Mouse (Mus musculus): Measurements from ENCODE around the gene Tmem252. TPM values are rescaled to one million over a fixed set of nuclear protein-coding genes. Genes with fewer than 3 reads are reported as not detected.
"Not testable (repeated sequence)": the region's sequence is repeated elsewhere in the genome, so short reads cannot be mapped to it uniquely, and the experiment has no call there.

The Tmem252 gene
- polyA plus RNA-seq, 1 experiment from 2014 or later: 0.97 TPM

DNA sequence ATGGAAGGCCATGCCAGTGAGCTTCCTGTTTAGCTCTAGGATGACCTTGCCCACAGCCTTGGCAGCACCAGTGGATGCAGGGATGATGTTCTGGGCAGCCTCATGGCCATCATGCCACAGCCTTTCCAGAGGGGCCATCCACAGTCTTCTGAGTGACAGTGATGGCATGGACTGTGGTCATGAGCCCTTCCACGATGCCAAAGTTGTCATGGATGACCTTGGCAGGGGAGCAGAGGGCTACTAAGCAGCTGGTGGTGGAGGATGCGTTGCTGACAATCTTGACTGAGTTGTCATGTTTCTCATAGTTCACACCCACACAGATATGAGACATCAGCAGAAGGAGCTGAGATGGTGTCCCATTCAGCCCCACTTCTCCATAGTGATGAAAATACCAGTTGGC is 18.9 kb downstream of the Tmem252 start:
- Histone ChIP-seq H3K9ac (ENCODE audit: low read length) (no peak overlapping the region), H3K27me3 (replicated peaks; ENCODE audit: control insufficient read depth, insufficient read depth, low read length) (no peaks in the 10 kb centered on the region), H3K4me2 (ENCODE audit: low read length) (no peak overlapping the region), H3K4me1 (ENCODE audit: control insufficient read depth, insufficient read depth, low read length) (no peaks in the 10 kb centered on the region), H3K36me3 (ENCODE audit: control insufficient read depth, insufficient read depth, low read length) (no peaks in the 10 kb centered on the region), H3K4me3 (ENCODE audit: low read depth, low read length) (no peak overlapping the region), H3K27ac (ENCODE audit: low read depth, low read length) (no peak overlapping the region), H3K9me3 (replicated peaks; ENCODE audit: control insufficient read depth, low read length) (no peaks in the 10 kb centered on the region)
- ATAC-seq (no peak), DNase-seq (ENCODE audit: low spot score) (no peak)
- WGBS: 87% methylated on average over 2 of the region's 2 CpGs

DNA sequence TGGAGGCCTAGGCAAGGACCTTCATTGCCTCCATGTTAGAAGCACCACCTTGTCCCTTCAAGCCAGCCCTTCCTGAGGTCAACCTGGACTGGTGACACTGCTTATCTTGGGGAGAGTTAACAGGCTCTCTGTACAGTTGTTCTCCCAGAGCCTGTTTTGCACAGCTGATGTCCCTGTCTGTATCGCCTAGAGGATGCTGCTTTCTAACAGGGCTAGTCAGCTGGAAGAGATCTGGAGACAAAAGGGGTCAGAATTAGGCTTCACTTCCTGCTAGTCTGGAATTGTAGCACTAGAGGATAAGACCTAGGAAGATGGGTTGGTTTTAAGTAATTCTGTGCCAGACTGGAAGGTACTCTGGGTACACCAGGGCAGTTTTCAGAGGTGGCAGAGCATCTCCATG is 24.1 kb downstream of the Tmem252 start:
- WGBS: 17% methylated on average over 1 of the region's 1 CpGs
- Histone ChIP-seq H3K4me2 (ENCODE audit: low read length) (no peak overlapping the region), H3K36me3 (ENCODE audit: control insufficient read depth, insufficient read depth, low read length) (no peaks in the 10 kb centered on the region), H3K9ac (ENCODE audit: low read length) (no peak overlapping the region), H3K9me3 (replicated peaks; ENCODE audit: control insufficient read depth, low read length) (no peaks in the 10 kb centered on the region), H3K27ac (ENCODE audit: low read depth, low read length) (no peak overlapping the region), H3K4me3 (ENCODE audit: low read depth, low read length) (no peak overlapping the region), H3K4me1 (ENCODE audit: control insufficient read depth, insufficient read depth, low read length) (no peaks in the 10 kb centered on the region), H3K27me3 (replicated peaks; ENCODE audit: control insufficient read depth, insufficient read depth, low read length) (no peaks in the 10 kb centered on the region)
- no peak for ATAC-seq
- DNase-seq (ENCODE audit: low spot score): no peak

DNA sequence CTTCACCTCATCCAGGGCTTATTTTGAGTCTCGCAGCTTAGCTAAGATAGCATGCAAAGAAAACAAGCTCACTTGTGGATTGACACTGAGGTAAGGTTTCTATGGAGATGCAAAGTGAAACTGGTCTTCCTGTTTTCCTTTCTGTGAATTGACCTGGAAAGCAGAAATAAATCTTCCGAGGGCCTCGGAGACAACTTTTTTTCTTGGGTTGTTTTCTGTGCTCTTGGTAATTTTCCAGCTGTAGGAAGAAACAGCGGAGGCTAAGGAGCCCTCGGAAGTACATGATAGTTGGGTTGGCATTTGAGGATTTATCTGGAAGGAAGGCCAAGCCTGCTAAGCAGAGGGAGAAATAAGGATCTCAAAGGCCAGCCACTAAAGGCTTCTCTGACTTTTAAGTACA is 24.8 kb downstream of the Tmem252 start:
- no peaks in the 10 kb centered on the region for H3K9me3 ChIP-seq (replicated peaks; ENCODE audit: control insufficient read depth, low read length)
- H3K27ac ChIP-seq (ENCODE audit: low read depth, low read length): no peak overlapping the region
- no peaks in the 10 kb centered on the region for H3K4me1 ChIP-seq (ENCODE audit: control insufficient read depth, insufficient read depth, low read length)
- H3K36me3 ChIP-seq (ENCODE audit: control insufficient read depth, insufficient read depth, low read length): no peaks in the 10 kb centered on the region
- H3K4me3 ChIP-seq (ENCODE audit: low read depth, low read length): no peak overlapping the region
- no peak for ATAC-seq
- no peak for DNase-seq (ENCODE audit: low spot score)
- 81% methylated on average over 5 of the region's 5 CpGs for WGBS
- no peak overlapping the region for H3K9ac ChIP-seq (ENCODE audit: low read length)
- no peaks in the 10 kb centered on the region for H3K27me3 ChIP-seq (replicated peaks; ENCODE audit: control insufficient read depth, insufficient read depth, low read length)
- no peak overlapping the region for H3K4me2 ChIP-seq (ENCODE audit: low read length)

DNA sequence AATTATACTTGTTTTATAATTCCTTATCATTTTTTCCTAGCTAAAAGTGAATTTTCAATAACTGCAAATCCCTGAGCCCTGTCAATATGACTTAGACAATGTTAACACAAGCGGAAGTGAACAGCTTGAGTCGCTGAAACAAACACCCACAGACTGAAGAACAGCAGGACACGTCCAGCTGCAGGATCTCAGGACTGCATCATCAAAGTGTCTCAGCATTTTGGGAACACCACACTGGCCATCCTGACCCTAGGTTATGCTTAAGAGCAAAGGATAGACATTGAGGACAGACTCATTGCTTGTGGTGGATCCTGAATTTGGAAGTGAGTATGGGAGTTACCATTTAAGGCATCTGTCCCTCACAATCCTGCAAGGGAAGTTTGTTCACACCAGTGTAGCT is 25.4 kb downstream of the Tmem252 start:
- WGBS: 88% methylated on average over 3 of the region's 3 CpGs
- H3K9ac ChIP-seq (ENCODE audit: low read length): no peak overlapping the region
- no peak for ATAC-seq

DNA sequence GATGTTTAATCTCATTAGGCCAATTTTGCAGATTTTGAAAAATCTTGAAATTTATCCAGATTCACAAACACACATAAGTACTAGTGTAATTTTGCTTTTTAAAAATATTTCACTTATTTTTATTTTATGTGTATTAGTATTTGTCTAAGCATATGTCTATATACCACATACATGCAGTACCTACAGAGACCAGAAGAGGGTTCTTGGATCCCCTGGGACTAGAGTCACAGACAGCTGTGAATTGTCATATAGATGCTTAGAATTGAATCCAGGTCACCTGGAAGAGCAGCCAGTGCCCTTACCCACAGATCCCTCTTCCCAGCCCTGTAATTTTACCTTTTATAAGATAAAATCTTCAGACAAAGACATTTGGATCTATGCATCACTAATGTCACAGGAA is 26.1 kb downstream of the Tmem252 start:
- Histone ChIP-seq H3K27me3 (replicated peaks; ENCODE audit: control insufficient read depth, insufficient read depth, low read length) (no peaks in the 10 kb centered on the region), H3K4me1 (ENCODE audit: control insufficient read depth, insufficient read depth, low read length) (no peaks in the 10 kb centered on the region), H3K36me3 (ENCODE audit: control insufficient read depth, insufficient read depth, low read length) (no peaks in the 10 kb centered on the region), H3K9me3 (replicated peaks; ENCODE audit: control insufficient read depth, low read length) (no peaks in the 10 kb centered on the region), H3K4me3 (ENCODE audit: low read depth, low read length) (no peak overlapping the region), H3K4me2 (ENCODE audit: low read length) (no peak overlapping the region), H3K9ac (ENCODE audit: low read length) (no peak overlapping the region), H3K27ac (ENCODE audit: low read depth, low read length) (no peak overlapping the region)
- ATAC-seq (no peak), DNase-seq (ENCODE audit: low spot score) (peak; percentile 24)

More for the DNA sequence above, 25.4 kb downstream of the Tmem252 start:
- no peak overlapping the region for H3K27ac ChIP-seq (ENCODE audit: low read depth, low read length)
- H3K4me1 ChIP-seq (ENCODE audit: control insufficient read depth, insufficient read depth, low read length): no peaks in the 10 kb centered on the region
- no peaks in the 10 kb centered on the region for H3K27me3 ChIP-seq (replicated peaks; ENCODE audit: control insufficient read depth, insufficient read depth, low read length)
- no peak overlapping the region for H3K4me2 ChIP-seq (ENCODE audit: low read length)
- no peak overlapping the region for H3K4me3 ChIP-seq (ENCODE audit: low read depth, low read length)
- H3K36me3 ChIP-seq (ENCODE audit: control insufficient read depth, insufficient read depth, low read length): no peaks in the 10 kb centered on the region
- no peak for DNase-seq (ENCODE audit: low spot score)
- no peaks in the 10 kb centered on the region for H3K9me3 ChIP-seq (replicated peaks; ENCODE audit: control insufficient read depth, low read length)

DNA sequence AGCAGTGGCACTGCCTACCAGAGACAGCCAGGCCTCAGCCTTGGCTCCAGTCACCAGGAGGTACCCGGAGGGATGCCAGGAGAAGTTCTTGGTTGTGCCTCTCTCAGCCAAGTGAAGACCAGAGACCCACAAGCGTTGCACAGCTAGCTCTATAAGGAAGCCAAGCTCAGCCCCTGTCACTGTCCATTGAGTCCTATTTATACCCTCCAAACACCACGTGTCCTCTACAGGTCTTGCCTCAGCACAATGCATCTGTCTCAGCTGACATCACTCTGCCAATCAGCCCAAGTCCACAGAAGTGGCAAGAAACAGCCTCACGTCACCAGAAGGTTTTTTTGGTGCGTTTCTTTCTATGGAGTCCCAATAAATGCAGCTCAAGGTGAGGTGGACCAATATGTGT is 26.9 kb downstream of the Tmem252 start:
- no peaks in the 10 kb centered on the region for H3K36me3 ChIP-seq (ENCODE audit: control insufficient read depth, insufficient read depth, low read length)
- no peak overlapping the region for H3K4me3 ChIP-seq (ENCODE audit: low read depth, low read length)
- H3K4me1 ChIP-seq (ENCODE audit: control insufficient read depth, insufficient read depth, low read length): no peaks in the 10 kb centered on the region
- no peaks in the 10 kb centered on the region for H3K9me3 ChIP-seq (replicated peaks; ENCODE audit: control insufficient read depth, low read length)
- DNase-seq (ENCODE audit: low spot score) (no peak), ATAC-seq (no peak)
- no peak overlapping the region for H3K4me2 ChIP-seq (ENCODE audit: low read length)
- H3K9ac ChIP-seq (ENCODE audit: low read length): no peak overlapping the region
- no peak overlapping the region for H3K27ac ChIP-seq (ENCODE audit: low read depth, low read length)
- WGBS: 93% methylated on average over 5 of the region's 5 CpGs
- H3K27me3 ChIP-seq (replicated peaks; ENCODE audit: control insufficient read depth, insufficient read depth, low read length): no peaks in the 10 kb centered on the region

DNA sequence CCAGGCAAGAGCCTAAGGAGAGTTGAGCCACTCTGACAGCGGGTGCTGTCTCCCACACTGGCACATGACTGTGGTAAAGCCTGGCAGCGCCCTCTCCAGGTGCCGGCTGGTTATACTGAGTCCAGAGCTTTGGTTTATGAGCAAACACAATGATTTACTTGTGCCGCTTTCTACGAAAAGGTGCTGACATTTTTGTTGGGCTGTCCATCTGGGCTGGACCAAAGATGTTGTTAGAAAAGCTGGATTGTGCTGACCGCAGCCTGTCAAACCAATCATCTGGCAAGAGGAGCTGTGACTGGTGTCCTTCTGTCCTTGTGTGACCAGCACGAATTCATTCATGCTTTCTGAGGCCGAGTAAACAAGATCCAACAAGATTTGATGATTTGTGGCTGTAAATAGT is 27.9 kb downstream of the Tmem252 start:
- H3K4me1 ChIP-seq (ENCODE audit: control insufficient read depth, insufficient read depth, low read length): no peaks in the 10 kb centered on the region
- H3K27me3 ChIP-seq (replicated peaks; ENCODE audit: control insufficient read depth, insufficient read depth, low read length): no peaks in the 10 kb centered on the region
- H3K4me2 ChIP-seq (ENCODE audit: low read length): no peak overlapping the region
- H3K36me3 ChIP-seq (ENCODE audit: control insufficient read depth, insufficient read depth, low read length): no peaks in the 10 kb centered on the region
- no peaks in the 10 kb centered on the region for H3K9me3 ChIP-seq (replicated peaks; ENCODE audit: control insufficient read depth, low read length)
- H3K4me3 ChIP-seq (ENCODE audit: low read depth, low read length): no peak overlapping the region
- no peak overlapping the region for H3K27ac ChIP-seq (ENCODE audit: low read depth, low read length)
- no peak for ATAC-seq
- DNase-seq (ENCODE audit: low spot score): no peak
- H3K9ac ChIP-seq (ENCODE audit: low read length): no peak overlapping the region
- 76% methylated on average over 8 of the region's 8 CpGs for WGBS

DNA sequence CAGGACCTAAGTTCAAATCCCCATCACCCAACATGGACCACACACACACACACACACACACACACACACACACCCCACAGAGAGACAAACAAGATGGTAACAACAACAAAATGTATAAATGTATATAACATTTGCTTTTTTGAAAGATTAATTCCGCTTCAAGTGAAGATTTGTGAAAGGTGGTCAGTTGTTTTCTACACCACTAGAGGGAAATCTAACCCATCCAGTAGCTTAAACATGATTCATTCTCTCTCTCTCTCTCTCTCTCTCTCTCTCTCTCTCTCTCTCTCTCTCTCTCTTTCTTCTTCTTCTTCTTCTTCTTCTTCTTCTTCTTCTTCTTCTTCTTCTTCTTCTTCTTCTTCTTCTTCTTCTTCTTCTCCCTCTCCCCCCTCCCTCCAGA is 29.4 kb downstream of the Tmem252 start:
- not testable (repeated sequence) for H3K36me3 ChIP-seq (ENCODE audit: control insufficient read depth, insufficient read depth, low read length); H3K27me3 ChIP-seq (replicated peaks; ENCODE audit: control insufficient read depth, insufficient read depth, low read length); ATAC-seq; H3K9ac ChIP-seq (ENCODE audit: low read length); H3K4me3 ChIP-seq (ENCODE audit: low read depth, low read length); H3K9me3 ChIP-seq (replicated peaks; ENCODE audit: control insufficient read depth, low read length); H3K27ac ChIP-seq (ENCODE audit: low read depth, low read length); H3K4me1 ChIP-seq (ENCODE audit: control insufficient read depth, insufficient read depth, low read length); DNase-seq (ENCODE audit: low spot score); H3K4me2 ChIP-seq (ENCODE audit: low read length)
- 57% methylated on average over 1 of the region's 1 CpGs for WGBS

DNA sequence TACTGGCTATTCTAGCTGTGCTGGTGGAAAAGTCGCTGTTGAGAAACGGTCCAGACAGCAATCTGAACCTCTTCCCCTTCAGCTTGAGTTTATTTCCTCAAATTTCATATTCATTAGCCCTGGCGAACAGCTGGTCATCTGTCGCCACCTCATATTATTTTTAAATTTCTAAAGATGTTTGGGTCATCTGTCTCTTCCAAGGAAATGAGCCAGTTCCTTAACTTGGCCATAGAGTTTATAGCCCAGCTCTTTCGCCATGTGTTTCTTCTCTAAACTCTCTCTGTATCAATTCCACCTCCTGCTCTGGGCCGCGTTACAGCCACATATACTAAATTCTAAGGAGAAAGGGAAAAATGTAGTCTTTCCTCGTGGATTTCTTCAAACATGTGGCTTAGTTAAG is 29.9 kb downstream of the Tmem252 start:
- 84% methylated on average over 8 of the region's 8 CpGs for WGBS
- no peak for DNase-seq (ENCODE audit: low spot score)
- Histone ChIP-seq H3K27ac (ENCODE audit: low read depth, low read length) (no peak overlapping the region), H3K9ac (ENCODE audit: low read length) (no peak overlapping the region), H3K36me3 (ENCODE audit: control insufficient read depth, insufficient read depth, low read length) (no peaks in the 10 kb centered on the region), H3K4me3 (ENCODE audit: low read depth, low read length) (no peak overlapping the region), H3K27me3 (replicated peaks; ENCODE audit: control insufficient read depth, insufficient read depth, low read length) (no peaks in the 10 kb centered on the region), H3K4me1 (ENCODE audit: control insufficient read depth, insufficient read depth, low read length) (no peaks in the 10 kb centered on the region), H3K9me3 (replicated peaks; ENCODE audit: control insufficient read depth, low read length) (no peaks in the 10 kb centered on the region), H3K4me2 (ENCODE audit: low read length) (no peak overlapping the region)
- ATAC-seq: no peak

DNA sequence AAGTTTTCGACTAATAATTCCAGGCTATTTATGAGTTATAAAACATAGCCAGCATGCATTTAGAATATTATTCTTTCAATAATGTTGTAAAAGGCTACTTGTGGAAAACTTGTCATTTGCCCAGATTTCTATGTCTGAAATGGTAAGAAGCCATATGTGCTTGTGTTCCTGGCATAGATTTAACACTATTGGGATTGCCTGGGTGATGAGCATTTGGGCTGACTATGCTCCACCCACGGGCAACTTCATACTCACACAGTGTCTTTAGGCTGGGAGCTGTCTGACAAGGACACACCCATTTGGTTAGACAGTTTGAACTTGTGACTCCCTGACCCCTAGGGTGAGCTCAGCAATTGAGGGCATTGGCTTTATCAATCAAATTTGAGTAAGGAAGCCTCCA is 30.5 kb downstream of the Tmem252 start:
- H3K9me3 ChIP-seq (replicated peaks; ENCODE audit: control insufficient read depth, low read length): no peaks in the 10 kb centered on the region
- no peak overlapping the region for H3K27ac ChIP-seq (ENCODE audit: low read depth, low read length)
- H3K4me2 ChIP-seq (ENCODE audit: low read length): no peak overlapping the region
- no peaks in the 10 kb centered on the region for H3K27me3 ChIP-seq (replicated peaks; ENCODE audit: control insufficient read depth, insufficient read depth, low read length)
- no peaks in the 10 kb centered on the region for H3K36me3 ChIP-seq (ENCODE audit: control insufficient read depth, insufficient read depth, low read length)
- WGBS: 89% methylated on average over 2 of the region's 2 CpGs
- DNase-seq (ENCODE audit: low spot score) (no peak), ATAC-seq (no peak)
- H3K9ac ChIP-seq (ENCODE audit: low read length): no peak overlapping the region
- no peak overlapping the region for H3K4me3 ChIP-seq (ENCODE audit: low read depth, low read length)
- H3K4me1 ChIP-seq (ENCODE audit: control insufficient read depth, insufficient read depth, low read length): no peaks in the 10 kb centered on the region
